Mouse (Mus musculus) G1E (cell line): ENCODE results near the gene Ulk4.

ENCODE experiments used
- CTCF ChIP-seq: IDR thresholded peaks from 2 replicates; pipeline ENCODE4 v1.5.1; 2012; ENCODE audit warnings: low read depth, low read length, inconsistent platforms, mixed read lengths
- GATA1 ChIP-seq: IDR thresholded peaks from 2 replicates; pipeline ENCODE4 v1.6.1; 2012; ENCODE audit warnings: borderline replicate concordance, low read length, inconsistent platforms, mixed read lengths

GRCm38 (mm10) chr9:121172123-121172522 is 104.9 kb downstream of the Ulk4 start:
- TF ChIP-seq CTCF = no peak
- TF ChIP-seq GATA1 = no peak
